In the genomic region with DNA sequence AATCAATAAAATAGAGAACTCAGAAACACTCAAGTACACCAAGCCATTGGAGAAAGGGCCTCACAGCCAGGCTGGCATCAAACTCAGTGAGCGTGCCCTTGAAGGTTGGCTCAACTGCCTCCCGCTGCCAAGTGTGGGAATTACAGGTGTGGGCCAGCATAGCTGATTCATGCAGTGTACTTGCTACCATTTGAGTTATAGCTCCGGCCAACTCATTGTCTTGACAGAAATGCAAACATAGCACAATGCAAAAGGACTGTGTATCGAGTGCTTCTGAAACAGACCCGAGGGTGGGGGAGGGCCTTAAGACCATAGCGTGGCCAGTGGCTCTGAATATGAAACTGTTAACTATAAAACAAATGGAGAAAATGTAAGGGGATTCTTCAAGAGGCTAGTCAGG, we compare ENCODE assay signal across 13 mouse cellular contexts. TPM values are rescaled to one million over a fixed set of nuclear protein-coding genes. Genes with fewer than 3 reads are reported as not detected.
DNase-seq lines count a peak whose midpoint lies in the region; ATAC-seq and TF ChIP-seq lines count a peak whose summit lies in the region.
"Had no signal": no experiment of that assay in that cellular context is flagged by ENCODE, and none has a peak within 500 bp of the region (broad histone marks: within the 10 kb centered on the region; RNA-seq: fewer than 3 reads in every experiment).

No protein-coding gene starts in this region.

- DNase-seq in embryo, embryonic 11 days: peak; percentile 29
- DNase-seq in embryo, embryonic 10.5 days (ENCODE audit: low spot score): no peak
- DNase-seq in stomach, postnatal 0 days (ENCODE audit: low spot score): peak; percentile 34
- DNase-seq in urinary bladder, postnatal 25 days (ENCODE audit: low spot score): no peak
- no peak for DNase-seq in heart, adult 2 months

- no peak overlapping the region for H3K9ac ChIP-seq in stomach, postnatal 0 days (ENCODE audit: low read length)
- no peak overlapping the region for H3K9ac ChIP-seq in heart, adult 2 months (ENCODE audit: low read depth, low read length)
- H3K9ac ChIP-seq: embryonic facial prominence, embryonic 12.5 days; hindbrain, embryonic 14.5 days; stomach, embryonic 15.5 days had no signal

- peak overlapping the region; percentile 7 for H3K4me3 ChIP-seq in megakaryocyte, embryonic 14.5 days (replicated peaks)
- H3K4me3 ChIP-seq in embryonic fibroblast, embryonic 13.5 days (ENCODE audit: insufficient read depth, low read length): no peak overlapping the region
- no peak overlapping the region for H3K4me3 ChIP-seq in stomach, postnatal 0 days (ENCODE audit: low read depth, low read length)
- no peak overlapping the region for H3K4me3 ChIP-seq in heart, adult 2 months
- H3K4me3 ChIP-seq: embryonic facial prominence, embryonic 12.5 days had no signal

- no peaks in the 10 kb centered on the region for H3K79me2 ChIP-seq in heart, adult 2 months (replicated peaks; ENCODE audit: control insufficient read depth, insufficient read depth, low read length)

- no peak for ATAC-seq in megakaryocyte, adult 5-6 weeks (ENCODE audit: poor library complexity, severe bottlenecking)
- ATAC-seq in stomach, postnatal 0 days (ENCODE audit: low FRiP score, low TSS enrichment): no peak

- peaks cover 2% of the 10 kb centered on the region; the same call in 1 of the 2 replicates for H3K9me3 ChIP-seq in megakaryocyte, embryonic 14.5 days
- no peaks in the 10 kb centered on the region for H3K9me3 ChIP-seq in stomach, postnatal 0 days (ENCODE audit: control insufficient read depth, low read length)
- H3K9me3 ChIP-seq: embryonic facial prominence, embryonic 12.5 days; stomach, embryonic 15.5 days had no signal

- peaks cover 10% of the 10 kb centered on the region for H3K36me3 ChIP-seq in megakaryocyte, embryonic 14.5 days (replicated peaks; ENCODE audit: low read length)
- H3K36me3 ChIP-seq in stomach, postnatal 0 days (ENCODE audit: control insufficient read depth, insufficient read depth, low read length): no peaks in the 10 kb centered on the region
- peaks cover 2% of the 10 kb centered on the region; the same call in 1 of the 2 replicates for H3K36me3 ChIP-seq in heart, adult 2 months (ENCODE audit: control insufficient read depth, insufficient read depth, low read length)

- 63% methylated on average over 6 of the region's 6 CpGs for WGBS in stomach, postnatal 0 days
- 83% methylated on average over 6 of the region's 6 CpGs for WGBS in heart, adult 2 months

- TF ChIP-seq POLR2A in embryonic fibroblast, embryonic 13.5 days (IDR thresholded peaks at IDR 0.05; ENCODE audit: low read depth, low read length): no peak
- no peak for TF ChIP-seq POLR2A in heart, adult 2 months (IDR thresholded peaks at IDR 0.05; ENCODE audit: insufficient read depth, low read depth, low read length)

- intact Hi-C loops in heart, adult 2 months (cut with DNase I): loop anchor here (5.0 to 10.0 kb wide), 4 partner anchors 167 to 651 kb away; partner anchors contain the start of genes Mepce, Zcwpw1 and Zfp113

- no peak overlapping the region for H3K27ac ChIP-seq in embryonic fibroblast, embryonic 13.5 days (ENCODE audit: insufficient read depth, low read length)
- no peak overlapping the region for H3K27ac ChIP-seq in stomach, postnatal 0 days (replicated peaks)
- no peak overlapping the region for H3K27ac ChIP-seq in heart, adult 2 months
- H3K27ac ChIP-seq: embryonic facial prominence, embryonic 12.5 days; hindbrain, embryonic 14.5 days had no signal

- no peaks in the 10 kb centered on the region for H3K27me3 ChIP-seq in megakaryocyte, embryonic 14.5 days (replicated peaks)
- H3K27me3 ChIP-seq in stomach, postnatal 0 days (ENCODE audit: control insufficient read depth, insufficient read depth, low read length): no peaks in the 10 kb centered on the region
- no peaks in the 10 kb centered on the region for H3K27me3 ChIP-seq in heart, adult 2 months (ENCODE audit: control insufficient read depth, insufficient read depth, low read length)
- H3K27me3 ChIP-seq: embryonic facial prominence, embryonic 12.5 days; stomach, embryonic 15.5 days had no signal

- H3K4me2 ChIP-seq in stomach, postnatal 0 days (replicated peaks; ENCODE audit: low read depth): no peak overlapping the region
- H3K4me2 ChIP-seq: stomach, embryonic 15.5 days had no signal

- TF ChIP-seq EP300 in stomach, postnatal 0 days (optimal IDR thresholded peaks at IDR 0.05): no peak
- no peak for TF ChIP-seq EP300 in heart, adult 2 months (IDR thresholded peaks at IDR 0.05; ENCODE audit: insufficient read depth, low read depth, low read length)

- peaks cover 36% of the 10 kb centered on the region for H3K4me1 ChIP-seq in megakaryocyte, embryonic 14.5 days
- peaks cover 4% of the 10 kb centered on the region; the same call in 1 of the 2 replicates for H3K4me1 ChIP-seq in embryonic fibroblast, embryonic 13.5 days (ENCODE audit: control insufficient read depth, insufficient read depth, low read length)
- H3K4me1 ChIP-seq in stomach, postnatal 0 days (replicated peaks; ENCODE audit: control insufficient read depth, insufficient read depth): peaks cover 6% of the 10 kb centered on the region
- peaks cover 4% of the 10 kb centered on the region for H3K4me1 ChIP-seq in heart, adult 2 months (ENCODE audit: control insufficient read depth, insufficient read depth, low read length)

- peak; percentile 7; the same call in 1 of the 2 replicates for TF ChIP-seq CTCF in embryonic fibroblast, embryonic 13.5 days (IDR thresholded peaks at IDR 0.05; ENCODE audit: borderline replicate concordance, insufficient read depth, low read length)
- peak; percentile 45 for TF ChIP-seq CTCF in stomach, postnatal 0 days (IDR thresholded peaks at IDR 0.05; ENCODE audit: low read depth)
- no peak for TF ChIP-seq CTCF in heart, adult 2 months (IDR thresholded peaks at IDR 0.05)

RNA-seq across cellular contexts. Expression of gene Pop7, which starts 1.7 kb away (rescaled TPM):
- 30.7 and 70.0 TPM in 2 replicates for polyA plus RNA-seq in megakaryocyte, embryonic 14.5 days (2012; ENCODE audit: insufficient read depth, low replicate concordance)
- total RNA-seq in megakaryocyte, adult 5-6 weeks (2015): 20.4 and 27.5 TPM in 2 replicates
- 11.9 and 14.9 TPM in 2 replicates for total RNA-seq in megakaryocyte, adult 5-6 weeks (2017)
- polyA plus RNA-seq in embryonic fibroblast, embryonic 13.5 days (2011; ENCODE audit: insufficient read length, low read depth, missing spikeins): 14.6 and 16.8 TPM in 2 replicates
- polyA plus RNA-seq in stomach, postnatal 0 days (2015; fragmentation: Nextera tagmentation; extraction: Ambion mirVana): 37.9 and 39.9 TPM in 2 replicates
- total RNA-seq in heart, adult 2 months (2021): 10 to 100 TPM; 13.4 to 13.9 TPM
- 22.7 and 25.6 TPM in 2 replicates for polyA plus RNA-seq in heart, adult 2 months (2012; rRNA removed)

RNA-seq across cellular contexts. Expression of gene Gigyf1, which starts 14.3 kb away (rescaled TPM):
- 13.2 and 15.3 TPM in 2 replicates for polyA plus RNA-seq in megakaryocyte, embryonic 14.5 days (2012; ENCODE audit: insufficient read depth, low replicate concordance)
- 8.3 and 8.5 TPM in 2 replicates for total RNA-seq in megakaryocyte, adult 5-6 weeks (2015)
- 5.6 and 5.9 TPM in 2 replicates for total RNA-seq in megakaryocyte, adult 5-6 weeks (2017)
- 12.1 and 17.7 TPM in 2 replicates for polyA plus RNA-seq in embryonic fibroblast, embryonic 13.5 days (2011; ENCODE audit: insufficient read length, low read depth, missing spikeins)
- polyA plus RNA-seq in stomach, postnatal 0 days (2015; fragmentation: Nextera tagmentation; extraction: Ambion mirVana): 5.2 and 6.0 TPM in 2 replicates
- 10 to 100 TPM; 24.4 to 29.1 TPM for total RNA-seq in heart, adult 2 months (2021)
- 19.6 and 21.0 TPM in 2 replicates for polyA plus RNA-seq in heart, adult 2 months (2012; rRNA removed)

RNA-seq across cellular contexts. Expression of gene Zan, which starts 27.2 kb away (rescaled TPM):
- polyA plus RNA-seq in megakaryocyte, embryonic 14.5 days (2012; ENCODE audit: insufficient read depth, low replicate concordance): not detected in 2 replicates
- 0.04 TPM in 1 of 2 replicates, not detected in the other for total RNA-seq in megakaryocyte, adult 5-6 weeks (2015)
- total RNA-seq in megakaryocyte, adult 5-6 weeks (2017): not detected in 2 replicates
- 0.19 and 0.37 TPM in 2 replicates for polyA plus RNA-seq in embryonic fibroblast, embryonic 13.5 days (2011; ENCODE audit: insufficient read length, low read depth, missing spikeins)
- 0.79 and 0.96 TPM in 2 replicates for polyA plus RNA-seq in stomach, postnatal 0 days (2015; fragmentation: Nextera tagmentation; extraction: Ambion mirVana)
- not detected for total RNA-seq in heart, adult 2 months (2021)
- polyA plus RNA-seq in heart, adult 2 months (2012; rRNA removed): under 0.01 and 0.02 TPM in 2 replicates
- total RNA-seq: heart, adult 18-20 months had no signal

RNA-seq across cellular contexts. Expression of gene Epo, which starts 29.0 kb away (rescaled TPM):
- not detected in 2 replicates for polyA plus RNA-seq in megakaryocyte, embryonic 14.5 days (2012; ENCODE audit: insufficient read depth, low replicate concordance)
- not detected in 2 replicates for total RNA-seq in megakaryocyte, adult 5-6 weeks (2015)
- total RNA-seq in megakaryocyte, adult 5-6 weeks (2017): not detected in 2 replicates
- not detected in 2 replicates for polyA plus RNA-seq in embryonic fibroblast, embryonic 13.5 days (2011; ENCODE audit: insufficient read length, low read depth, missing spikeins)
- polyA plus RNA-seq in stomach, postnatal 0 days (2015; fragmentation: Nextera tagmentation; extraction: Ambion mirVana): not detected in 2 replicates
- not detected for total RNA-seq in heart, adult 2 months (2021)
- polyA plus RNA-seq in heart, adult 2 months (2012; rRNA removed): not detected in 2 replicates
- total RNA-seq: heart, adult 18-20 months; layer of hippocampus, postnatal 10 days had no signal
- polyA plus RNA-seq: hindbrain, embryonic 14.5 days; stomach, embryonic 15.5 days had no signal

RNA-seq across cellular contexts. Expression of gene Gnb2, which starts 29.3 kb away (rescaled TPM):
- 332 and 439 TPM in 2 replicates for polyA plus RNA-seq in megakaryocyte, embryonic 14.5 days (2012; ENCODE audit: insufficient read depth, low replicate concordance)
- 393 and 449 TPM in 2 replicates for total RNA-seq in megakaryocyte, adult 5-6 weeks (2015)
- 377 and 389 TPM in 2 replicates for total RNA-seq in megakaryocyte, adult 5-6 weeks (2017)
- polyA plus RNA-seq in embryonic fibroblast, embryonic 13.5 days (2011; ENCODE audit: insufficient read length, low read depth, missing spikeins): 358 and 390 TPM in 2 replicates
- 345 and 374 TPM in 2 replicates for polyA plus RNA-seq in stomach, postnatal 0 days (2015; fragmentation: Nextera tagmentation; extraction: Ambion mirVana)
- total RNA-seq in heart, adult 2 months (2021): 100 to 1,000 TPM; 222 to 249 TPM
- 395 and 448 TPM in 2 replicates for polyA plus RNA-seq in heart, adult 2 months (2012; rRNA removed)

Comparison
In these comparisons a context has a peak if more than half of its experiments do, and no peak if none do; other contexts are left out.
1. DNase-seq: peak in embryo, embryonic 11 days (single experiment) and stomach, postnatal 0 days (single experiment); none in embryo, embryonic 10.5 days (single experiment), urinary bladder, postnatal 25 days (single experiment) and heart, adult 2 months (0 of 2).